Mouse (Mus musculus): ENCODE results near the gene Vps52. TPM values are rescaled to one million over a fixed set of nuclear protein-coding genes. Genes with fewer than 3 reads are reported as not detected.

Gene Vps52
- total and polyA plus RNA-seq, 3 experiments, result 34.3 to 73.6 (median 39.9) TPM

DNA sequence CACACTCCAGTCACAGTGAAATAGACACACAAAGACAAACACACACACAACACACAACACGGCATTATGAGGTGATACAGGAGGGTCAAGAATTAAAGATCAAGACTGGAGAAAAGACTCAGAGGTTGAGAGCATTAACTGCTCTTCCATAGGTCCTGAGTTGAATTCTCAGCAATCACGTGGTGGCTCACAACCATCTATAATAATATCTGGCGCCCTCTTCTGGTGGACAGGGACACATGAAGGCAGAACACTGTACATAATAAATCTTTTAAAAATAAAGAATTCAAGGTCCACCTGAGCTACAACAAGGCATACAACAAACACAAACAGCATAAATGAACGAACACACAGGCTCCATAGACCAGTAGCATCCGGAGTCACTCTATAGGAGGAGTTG, 13.3 kb downstream of the Vps52 start:
- dilution Hi-C loops (cut with MboI; ENCODE audit: extremely low pct_ligation_motif_present, extremely low pct_unique_long_range_greater_than_20kb, low sequenced_read_pairs) (no loop called here), in situ Hi-C loops (cut with MboI; ENCODE audit: low pct_ligation_motif_present, low pct_unique_long_range_greater_than_20kb, low sequenced_read_pairs) (loop anchor here (5.0 kb wide), 1 partner anchor 1333 kb away; no protein-coding TSS in a partner anchor)
- H3K36me3 ChIP-seq (replicated peaks in 1 of 2; ENCODE audit: control insufficient read depth in 1 of 2, insufficient read depth in 1 of 2, low read length in 1 of 2), result peaks cover 17 to 23% of the 10 kb centered on the region in 2 experiments
- H3K27ac ChIP-seq (ENCODE audit: insufficient read depth, low read depth), result no peak overlapping the region
- H3K4me1 ChIP-seq (ENCODE audit: control insufficient read depth in 1 of 2, insufficient read depth in 2 of 2), result peaks cover 0 to 3% of the 10 kb centered on the region in 2 experiments; a peak in 1 of 4 replicates
- H3K9ac ChIP-seq (ENCODE audit: insufficient read depth, low read depth), result no peak overlapping the region
- H3K9me3 ChIP-seq (replicated peaks; ENCODE audit: low read length), result peaks cover 4% of the 10 kb centered on the region
- H3K27me3 ChIP-seq (replicated peaks), result no peaks in the 10 kb centered on the region
- peak; percentile 76 for DNase-seq (ENCODE audit: extremely low read depth)
- H3K79me2 ChIP-seq (replicated peaks; ENCODE audit: control insufficient read depth, extremely low read depth, insufficient read depth, poor library complexity, severe bottlenecking), result no peaks in the 10 kb centered on the region
- TF ChIP-seq BHLHE40 (IDR thresholded peaks at IDR 0.05; ENCODE audit: low read depth, low read length), result 0 out of 2 replicates have a peak, but pooled peaks have one; percentile 39
- TF ChIP-seq ZNF384 (IDR thresholded peaks at IDR 0.05; ENCODE audit: low read depth, low read length), result no peak
- TF ChIP-seq ZC3H11A (IDR thresholded peaks at IDR 0.05; ENCODE audit: low read depth, low read length), result no peak
- TF ChIP-seq SIN3A (IDR thresholded peaks at IDR 0.05; ENCODE audit: low read length), result 0 out of 2 replicates have a peak, but pooled peaks have one; percentile 43
- no peak for TF ChIP-seq MEF2A (IDR thresholded peaks at IDR 0.05; ENCODE audit: borderline replicate concordance, low read depth, low read length)
- peak; percentile 62 for TF ChIP-seq MYC (IDR thresholded peaks at IDR 0.05; ENCODE audit: low read depth, low read length)
- no peak for TF ChIP-seq IRF4 (IDR thresholded peaks at IDR 0.05; ENCODE audit: low read depth, low read length)
- TF ChIP-seq SMC3 (IDR thresholded peaks at IDR 0.05; ENCODE audit: low read depth, low read length), result 0 out of 2 replicates have a peak, but pooled peaks have one; percentile 2
- no peak for TF ChIP-seq MAX (IDR thresholded peaks at IDR 0.05; ENCODE audit: low read length)
- peak in 1 of 2 experiments; percentile 56; a peak in 2 of 4 replicates for TF ChIP-seq CTCF (conservative IDR thresholded peaks at IDR 0.05 in 1 of 2, IDR thresholded peaks at IDR 0.05 in 1 of 2; ENCODE audit: low read depth in 2 of 2, low read length in 2 of 2)
- TF ChIP-seq USF1 (IDR thresholded peaks at IDR 0.05; ENCODE audit: low read depth, low read length), result peak; percentile 65
- TF ChIP-seq USF2 (conservative IDR thresholded peaks at IDR 0.05; ENCODE audit: low read depth, low read length), result peak; percentile 62
- TF ChIP-seq ETS1 (conservative IDR thresholded peaks at IDR 0.05; ENCODE audit: low read depth, low read length), result no peak
- no peak for TF ChIP-seq ZKSCAN1 (IDR thresholded peaks at IDR 0.05; ENCODE audit: borderline replicate concordance, low read depth, low read length)
- no peak for TF ChIP-seq GABPA (IDR thresholded peaks at IDR 0.05; ENCODE audit: insufficient replicate concordance, low read depth, low read length)
- no peak overlapping the region for H3K4me3 ChIP-seq (replicated peaks in 1 of 3; ENCODE audit: low read depth in 2 of 3, low read length in 2 of 3, poor library complexity in 1 of 3)
- H3K4me2 ChIP-seq (ENCODE audit: insufficient read depth, low read depth, poor library complexity, severe bottlenecking), result no peak overlapping the region

GRCm38 (mm10) chr17:33969394-33969793, 13.8 kb downstream of the Vps52 start:
- peaks cover 16 to 27% of the 10 kb centered on the region in 2 experiments for H3K36me3 ChIP-seq (replicated peaks in 1 of 2; ENCODE audit: control insufficient read depth in 1 of 2, insufficient read depth in 1 of 2, low read length in 1 of 2)
- no peak overlapping the region for H3K4me3 ChIP-seq (replicated peaks in 1 of 3; ENCODE audit: low read depth in 2 of 3, low read length in 2 of 3, poor library complexity in 1 of 3)
- H3K79me2 ChIP-seq (replicated peaks; ENCODE audit: control insufficient read depth, extremely low read depth, insufficient read depth, poor library complexity, severe bottlenecking), result no peaks in the 10 kb centered on the region
- DNase-seq (ENCODE audit: extremely low read depth), result no peak
- dilution Hi-C loops (cut with MboI; ENCODE audit: extremely low pct_ligation_motif_present, extremely low pct_unique_long_range_greater_than_20kb, low sequenced_read_pairs) (no loop called here), in situ Hi-C loops (cut with MboI; ENCODE audit: low pct_ligation_motif_present, low pct_unique_long_range_greater_than_20kb, low sequenced_read_pairs) (loop anchor here (5.0 kb wide), 1 partner anchor 1333 kb away; no protein-coding TSS in a partner anchor)
- H3K27ac ChIP-seq (ENCODE audit: insufficient read depth, low read depth), result no peak overlapping the region
- no peaks in the 10 kb centered on the region for H3K27me3 ChIP-seq (replicated peaks)
- H3K4me1 ChIP-seq (ENCODE audit: control insufficient read depth in 1 of 2, insufficient read depth in 2 of 2), result peaks cover 0 to 3% of the 10 kb centered on the region in 2 experiments; a peak in 1 of 4 replicates
- no peak overlapping the region for H3K9ac ChIP-seq (ENCODE audit: insufficient read depth, low read depth)
- H3K9me3 ChIP-seq (replicated peaks; ENCODE audit: low read length), result peaks cover 4% of the 10 kb centered on the region
- H3K4me2 ChIP-seq (ENCODE audit: insufficient read depth, low read depth, poor library complexity, severe bottlenecking), result no peak overlapping the region
- TF ChIP-seq ZMIZ1 (IDR thresholded peaks at IDR 0.05; ENCODE audit: low read depth, low read length) (no peak), CTCF (conservative IDR thresholded peaks at IDR 0.05 in 1 of 2, IDR thresholded peaks at IDR 0.05 in 1 of 2; ENCODE audit: low read depth in 2 of 2, low read length in 2 of 2) (peak in 1 of 2 experiments; percentile 22; a peak in 1 of 4 replicates)

All from CH12.LX (cell line).